Mouse (Mus musculus) spleen, postnatal 36 days (tissue): ENCODE measurements around the gene Adad2.

Source experiments
- DNase-seq, 2 experiments: peaks; one replicate each; pipeline ENCODE4 v3.0.0; 2022; ENCODE audit warnings: low spot score in 2 of 2, mixed read lengths in 1 of 2

Gene Adad2

GRCm38 (mm10) chr8:119641058-119641457 is 28.5 kb downstream of the Adad2 start:
- no peak for DNase-seq

DNA sequence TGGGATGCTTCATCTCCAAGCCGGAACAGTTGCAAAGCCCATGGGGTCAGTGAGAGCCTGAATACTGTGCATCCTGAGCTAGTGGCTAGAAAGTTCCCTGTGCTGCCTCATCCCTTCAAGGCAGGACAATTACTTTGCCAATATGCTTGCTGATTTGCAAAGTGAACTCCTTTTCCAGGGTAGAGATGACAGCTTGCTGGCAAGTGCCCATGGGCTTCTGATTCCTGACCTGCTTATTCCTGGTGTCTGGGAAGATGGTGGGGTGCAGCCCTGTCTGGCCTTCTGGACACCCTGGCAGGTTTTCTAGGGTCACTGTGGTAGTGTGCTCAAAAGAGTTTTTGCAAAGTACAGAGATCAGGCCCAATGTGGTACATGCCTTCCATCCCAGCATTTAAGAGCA is 30.4 kb downstream of the Adad2 start:
- no peak for DNase-seq

DNA sequence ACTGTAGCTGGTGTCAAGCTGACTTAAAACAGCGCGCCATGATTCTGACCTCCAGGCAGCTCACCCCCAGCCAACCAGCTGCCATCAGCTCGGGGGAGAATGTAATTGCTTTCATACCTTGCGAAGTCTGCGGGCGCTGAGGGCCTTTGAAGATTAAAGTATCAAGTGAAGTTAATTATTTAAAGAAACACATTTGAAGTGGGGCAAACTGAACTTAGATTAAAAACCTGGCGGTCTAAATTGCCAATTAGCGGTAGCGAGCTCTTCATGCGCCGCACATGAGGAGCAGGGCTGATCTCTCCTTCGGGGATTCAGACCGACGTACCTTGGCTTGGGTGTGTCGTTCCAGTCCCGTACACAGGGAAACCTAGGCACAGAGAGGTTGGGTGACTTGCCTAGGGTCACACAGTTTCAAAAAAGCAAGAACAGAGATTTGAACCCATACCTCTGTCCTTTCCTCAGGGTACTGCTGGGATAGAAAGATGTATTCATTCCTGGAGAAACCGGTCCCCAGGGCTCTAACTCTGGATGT is 31.9 kb downstream of the Adad2 start:
- DNase-seq = no peak

DNA sequence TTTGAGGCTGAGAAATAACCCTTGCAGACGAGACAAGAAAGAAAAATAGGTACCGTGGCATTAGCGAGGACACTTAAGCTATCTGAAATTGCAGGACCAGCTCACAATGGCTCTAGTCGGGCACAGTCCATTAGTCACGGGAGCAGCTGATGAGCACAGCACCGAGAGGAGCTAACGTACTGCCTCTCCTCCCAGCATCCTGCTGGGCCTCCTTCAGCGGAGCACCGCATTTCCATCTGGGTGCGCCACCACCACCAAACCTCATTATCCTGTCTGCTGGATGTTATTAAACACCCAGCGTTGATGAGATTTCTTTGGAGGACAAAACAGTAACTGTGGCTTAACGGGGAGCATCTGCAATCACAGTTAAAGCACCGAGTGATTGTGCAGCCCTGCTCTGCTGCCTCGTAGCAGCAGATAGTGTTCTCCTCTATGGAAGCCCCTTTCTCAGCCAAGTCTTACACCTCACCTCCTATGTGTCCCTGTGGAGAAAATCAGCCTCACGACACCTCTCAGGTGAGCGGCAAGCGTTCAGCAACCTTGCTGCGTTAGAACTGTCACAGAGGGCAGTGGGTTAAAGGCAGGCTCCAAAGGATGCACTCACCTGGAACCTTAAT is 32.5 kb downstream of the Adad2 start:
- no peak for DNase-seq

DNA sequence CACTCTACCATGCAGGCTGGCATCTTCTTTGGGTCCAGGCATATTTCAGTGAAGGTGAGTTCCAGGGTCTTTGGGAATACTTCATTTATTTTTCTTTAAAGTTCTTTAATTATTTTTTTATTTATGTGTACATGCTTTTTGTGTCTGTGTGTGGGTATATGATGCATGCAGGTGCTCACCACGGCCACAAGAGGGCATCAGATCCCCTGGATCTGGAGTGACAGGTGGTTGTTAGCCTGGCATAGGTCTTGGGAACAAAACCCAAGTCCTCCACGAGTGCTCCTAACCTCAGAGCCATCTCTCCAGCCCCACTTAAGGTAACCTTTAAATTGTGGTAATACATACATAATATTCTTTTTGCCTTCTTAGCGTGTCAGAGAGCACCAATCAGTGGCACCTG is 33.6 kb downstream of the Adad2 start:
- DNase-seq = no peak

DNA sequence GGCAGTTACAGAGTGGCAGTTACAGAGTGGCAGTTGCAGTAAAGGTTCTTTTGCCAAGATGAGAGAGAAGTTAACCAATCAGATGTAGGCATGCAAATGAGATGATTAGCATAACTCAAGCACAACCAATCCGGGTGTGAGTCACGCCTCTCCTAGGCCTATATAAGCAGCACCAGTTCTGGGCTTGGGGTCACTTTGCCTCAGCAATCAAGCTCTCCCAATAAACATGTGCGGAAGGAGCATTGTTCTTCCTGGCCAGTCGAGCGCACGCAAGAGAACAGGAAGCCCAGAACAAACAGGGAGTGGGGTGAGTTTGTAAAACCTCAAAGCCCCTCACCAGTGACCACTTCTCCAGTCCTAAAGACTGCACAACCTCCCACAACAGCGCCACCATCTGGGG is 34.3 kb downstream of the Adad2 start:
- DNase-seq = no peak

GRCm38 (mm10) chr8:119651324-119651723 is 38.8 kb downstream of the Adad2 start:
- DNase-seq = no peak

- no peak for DNase-seq
Measured at GRCm38 (mm10) chr8:119656709-119657464, 44.3 kb downstream of the Adad2 start.

DNA sequence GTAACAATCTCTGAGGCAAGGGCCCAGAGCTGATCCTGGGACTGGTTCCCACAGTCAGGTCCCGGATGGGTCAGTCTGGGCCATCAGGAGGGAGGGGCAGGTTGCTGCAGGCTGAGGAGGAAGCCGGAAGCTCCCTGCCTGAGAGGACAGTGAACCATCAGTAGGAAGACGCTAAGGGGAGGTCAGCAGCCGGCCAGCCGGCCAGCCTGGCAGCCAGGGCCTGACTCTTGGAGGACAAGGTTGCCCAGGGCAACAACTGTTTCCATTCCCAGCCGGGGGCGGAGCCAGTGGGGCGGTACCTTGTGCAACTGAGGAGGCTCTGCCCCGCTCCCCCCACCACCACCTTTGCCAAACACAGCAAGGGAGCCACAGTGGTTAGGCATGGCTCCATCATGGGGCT is 48.5 kb downstream of the Adad2 start:
- no peak for DNase-seq

DNA sequence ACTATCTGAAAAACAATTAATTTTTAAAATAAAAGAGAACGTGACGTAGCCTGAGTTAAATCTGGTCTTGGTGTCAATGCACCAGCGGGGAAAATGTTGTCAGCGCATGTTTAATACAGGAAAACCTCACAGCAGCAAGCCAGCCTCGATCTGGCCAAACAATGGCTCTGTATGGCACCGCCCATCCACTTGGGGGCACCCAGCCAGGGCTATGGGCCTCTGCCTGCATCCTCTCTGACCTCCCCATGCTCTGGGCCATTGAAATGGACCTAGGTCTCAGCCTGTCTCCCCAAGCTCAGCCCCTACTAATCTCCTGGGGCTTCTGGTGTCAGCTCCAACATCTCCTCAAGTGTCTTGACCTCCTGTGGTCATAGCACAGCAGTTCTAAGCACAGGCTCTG is 49.3 kb downstream of the Adad2 start:
- no peak for DNase-seq

- no peak for DNase-seq
Measured at GRCm38 (mm10) chr8:119663440-119663839, 50.9 kb downstream of the Adad2 start.

GRCm38 (mm10) chr8:119665270-119665669 is 52.7 kb downstream of the Adad2 start:
- no peak for DNase-seq
